Mouse (Mus musculus) thymus, adult 18-20 months (tissue): ENCODE measurements around the gene Pitpnm2.

ENCODE experiments used
- DNase-seq, 2 experiments: peaks; one replicate each; pipeline ENCODE4 v3.0.0; 2022; ENCODE audit warnings: mixed read lengths in 2 of 2

Pitpnm2 gene

DNA sequence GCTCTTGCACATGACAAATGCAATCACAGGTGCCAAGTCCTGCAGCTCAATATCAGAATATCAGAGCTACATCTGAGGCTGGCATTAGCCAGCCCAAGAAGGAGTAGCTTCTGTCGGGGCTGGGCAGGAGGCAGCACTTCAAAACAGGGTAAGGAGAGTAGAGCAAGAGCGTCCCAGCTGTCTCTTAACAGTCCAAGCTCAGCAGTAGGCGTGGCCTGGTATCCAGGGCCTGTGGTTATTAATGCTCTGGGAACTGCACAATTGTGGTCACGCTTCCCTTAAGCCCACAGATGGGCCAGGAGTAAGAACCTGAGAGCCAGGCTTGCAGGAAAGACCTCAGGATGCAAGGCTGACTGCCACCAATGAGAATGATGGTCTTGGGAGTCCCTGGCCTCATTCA, 74.4 kb downstream of the Pitpnm2 start:
- no peak for DNase-seq

DNA sequence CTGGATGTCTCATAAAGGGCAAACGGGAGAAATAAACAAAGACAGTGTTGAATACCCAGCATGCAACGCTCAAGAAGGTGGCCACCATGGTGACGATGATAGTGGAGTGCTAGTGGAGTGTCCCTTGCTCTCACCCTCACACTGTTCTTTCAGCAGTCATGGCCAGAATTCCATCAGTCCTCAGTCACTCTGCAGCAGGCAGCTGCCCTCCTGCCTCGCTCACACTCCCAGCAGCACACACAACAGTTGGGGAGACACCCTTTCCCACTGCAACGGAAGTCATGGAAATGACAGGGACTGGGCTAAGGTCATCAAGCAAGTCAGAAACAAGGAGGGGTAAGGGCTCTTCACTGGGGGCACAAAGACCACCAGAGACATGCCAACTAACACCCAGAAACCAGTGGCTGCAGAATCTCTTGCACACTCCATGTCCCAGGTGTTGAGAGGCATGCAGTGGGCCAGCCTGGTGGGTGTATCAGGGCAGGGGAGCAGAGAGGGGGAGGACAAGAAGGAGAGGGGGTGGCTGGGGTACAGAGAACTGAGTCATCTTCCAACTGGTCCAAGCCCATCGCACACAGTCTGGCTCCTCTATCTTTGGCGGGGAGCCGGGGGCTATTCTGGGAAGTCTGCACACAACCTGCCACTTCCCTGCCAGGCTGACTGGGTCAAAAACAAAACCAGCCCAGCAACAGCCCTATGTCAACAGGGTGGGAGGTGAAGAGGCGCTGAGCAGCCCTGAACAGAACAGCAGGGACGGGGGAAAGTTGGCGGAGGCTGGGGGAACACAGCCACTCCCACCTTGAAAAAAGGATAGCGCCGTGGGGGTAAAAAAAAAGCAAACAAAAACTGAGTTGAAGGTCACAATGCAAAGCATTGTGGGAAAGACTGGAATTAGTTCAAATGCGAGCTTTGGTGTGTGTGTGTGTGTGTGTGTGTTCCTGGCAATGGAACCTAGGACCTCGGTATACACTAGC, 76.3 kb downstream of the Pitpnm2 start:
- no peak for DNase-seq

DNA sequence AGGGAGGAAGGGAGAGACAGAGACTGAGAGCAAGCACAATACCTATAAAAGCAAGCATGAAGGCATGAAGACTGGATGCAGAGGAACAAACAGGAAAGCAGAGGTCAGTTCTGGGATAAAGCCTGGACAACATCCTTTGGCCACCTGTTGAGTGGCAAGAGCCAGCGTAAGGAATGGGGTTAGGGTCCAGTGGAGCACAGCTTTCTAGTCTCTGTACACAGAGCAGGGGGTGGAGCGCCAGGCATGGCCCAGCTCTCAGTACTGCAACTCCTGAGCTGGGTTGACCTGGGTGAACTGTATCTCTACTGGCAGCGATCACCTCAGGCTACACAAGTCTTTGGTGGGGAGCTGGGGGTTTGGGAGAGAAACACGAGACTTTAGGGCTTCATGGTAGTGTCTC, 77.3 kb downstream of the Pitpnm2 start:
- no peak for DNase-seq

DNA sequence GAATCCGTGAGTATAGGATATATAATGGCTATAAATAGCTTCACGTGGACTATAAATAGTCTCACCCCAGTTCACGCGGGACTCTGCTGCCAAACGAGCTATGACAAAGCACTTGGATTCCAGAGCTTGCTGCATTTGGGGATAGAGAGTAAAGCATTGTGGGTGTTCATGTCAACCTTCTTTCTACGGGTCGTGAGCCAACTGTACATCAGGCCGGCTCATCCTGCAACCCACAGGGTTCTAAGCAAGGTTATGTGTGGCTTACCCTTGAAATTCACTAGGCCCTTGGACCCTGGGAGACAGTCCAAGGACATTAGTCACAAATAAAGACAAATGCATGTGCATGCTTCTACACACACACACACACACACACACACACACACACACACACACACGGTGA, 77.8 kb downstream of the Pitpnm2 start:
- DNase-seq = no peak

DNA sequence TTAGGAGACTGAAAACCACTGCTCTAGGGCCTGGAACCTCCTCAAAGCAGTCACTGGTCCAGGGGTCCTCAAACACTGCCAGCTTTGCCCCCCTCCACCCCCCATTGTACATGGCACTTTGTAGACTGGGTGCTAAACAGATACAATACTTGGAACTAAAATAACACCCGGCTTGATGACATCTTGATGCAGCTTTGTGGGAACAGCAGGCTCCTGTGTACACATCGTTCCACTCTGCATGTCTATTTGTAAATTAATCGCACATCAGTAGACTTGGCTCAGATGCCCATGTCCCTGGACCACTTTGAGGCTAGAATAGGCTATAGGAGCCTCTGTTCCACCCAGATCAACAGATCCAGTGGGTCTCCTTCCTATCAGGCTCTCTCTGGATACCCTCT, 80.3 kb downstream of the Pitpnm2 start:
- no peak for DNase-seq

DNA sequence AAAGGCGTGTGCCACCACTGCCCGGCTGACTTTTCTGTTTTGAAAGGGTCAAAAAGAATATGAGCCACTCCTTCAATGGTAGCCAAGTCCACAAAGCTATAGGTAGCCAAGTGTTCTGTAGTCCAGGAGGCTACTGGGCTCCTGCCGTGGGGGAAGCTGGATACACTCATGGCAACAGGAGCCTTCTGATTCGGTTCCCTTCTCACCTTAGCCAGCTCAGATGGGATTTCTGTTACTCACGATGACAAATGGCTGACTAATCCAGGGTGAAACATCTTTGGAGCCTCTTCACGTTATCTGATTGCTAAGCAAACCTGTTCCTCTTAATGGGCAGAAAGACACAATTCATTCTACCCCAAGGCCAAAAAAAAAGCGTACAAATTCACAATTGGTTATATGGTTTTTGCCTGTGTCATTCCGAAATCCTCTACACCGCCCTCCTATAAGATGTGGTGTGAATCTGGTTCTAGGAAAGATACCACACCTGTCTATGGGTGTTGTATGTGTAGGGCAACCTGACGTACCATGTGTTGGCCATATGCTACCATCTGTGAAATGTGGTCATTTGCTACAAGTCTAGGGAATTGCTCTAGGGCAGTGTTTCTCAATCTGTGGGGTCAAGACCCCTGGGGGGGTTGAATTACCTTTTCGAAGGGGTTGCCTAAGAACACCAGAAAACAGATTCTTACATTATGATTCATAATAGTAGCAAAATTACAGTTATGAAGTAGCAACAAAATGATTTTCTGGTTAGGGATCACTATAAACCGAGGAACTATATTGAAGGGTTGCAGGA, 80.9 kb downstream of the Pitpnm2 start:
- no peak for DNase-seq

DNA sequence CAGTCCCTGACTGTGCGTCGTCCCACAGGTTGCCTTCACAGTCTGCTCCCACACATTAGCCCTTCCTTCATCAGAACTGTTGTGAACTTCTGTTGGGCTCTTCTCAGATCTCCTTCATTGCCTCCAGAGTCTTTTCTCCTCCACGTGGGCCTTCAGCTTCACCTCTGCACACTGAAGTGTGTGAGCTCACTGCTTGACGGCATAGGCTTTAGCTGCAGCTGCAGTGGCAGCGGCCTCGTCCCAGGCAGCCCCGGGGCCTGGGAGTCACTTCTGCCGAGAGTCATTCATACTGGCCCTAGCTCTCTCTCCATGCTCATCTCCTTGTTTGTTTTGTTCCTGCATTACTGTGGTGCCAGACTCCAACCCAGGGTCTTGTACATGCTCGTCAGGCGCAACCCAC, 81.9 kb downstream of the Pitpnm2 start:
- no peak for DNase-seq

DNA sequence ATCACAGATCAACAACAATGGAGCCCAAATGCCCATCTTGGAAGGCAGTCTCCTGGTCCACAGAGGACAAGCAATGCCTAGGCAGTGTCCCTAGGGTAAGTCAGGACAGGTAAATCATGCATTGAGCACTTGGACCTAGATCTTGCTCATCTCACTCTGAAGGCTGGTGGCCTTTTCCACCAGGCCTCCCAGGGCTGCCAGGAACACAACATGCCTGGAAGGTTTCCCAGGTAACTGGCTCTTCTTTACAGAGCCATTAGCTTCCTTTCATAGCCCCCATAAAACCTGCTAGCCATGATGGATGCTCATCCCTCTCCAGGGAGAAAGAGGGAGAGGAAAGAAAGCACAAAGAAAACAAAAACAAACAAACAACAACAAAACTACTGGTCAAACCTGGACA, 82.8 kb downstream of the Pitpnm2 start:
- DNase-seq = no peak

DNA sequence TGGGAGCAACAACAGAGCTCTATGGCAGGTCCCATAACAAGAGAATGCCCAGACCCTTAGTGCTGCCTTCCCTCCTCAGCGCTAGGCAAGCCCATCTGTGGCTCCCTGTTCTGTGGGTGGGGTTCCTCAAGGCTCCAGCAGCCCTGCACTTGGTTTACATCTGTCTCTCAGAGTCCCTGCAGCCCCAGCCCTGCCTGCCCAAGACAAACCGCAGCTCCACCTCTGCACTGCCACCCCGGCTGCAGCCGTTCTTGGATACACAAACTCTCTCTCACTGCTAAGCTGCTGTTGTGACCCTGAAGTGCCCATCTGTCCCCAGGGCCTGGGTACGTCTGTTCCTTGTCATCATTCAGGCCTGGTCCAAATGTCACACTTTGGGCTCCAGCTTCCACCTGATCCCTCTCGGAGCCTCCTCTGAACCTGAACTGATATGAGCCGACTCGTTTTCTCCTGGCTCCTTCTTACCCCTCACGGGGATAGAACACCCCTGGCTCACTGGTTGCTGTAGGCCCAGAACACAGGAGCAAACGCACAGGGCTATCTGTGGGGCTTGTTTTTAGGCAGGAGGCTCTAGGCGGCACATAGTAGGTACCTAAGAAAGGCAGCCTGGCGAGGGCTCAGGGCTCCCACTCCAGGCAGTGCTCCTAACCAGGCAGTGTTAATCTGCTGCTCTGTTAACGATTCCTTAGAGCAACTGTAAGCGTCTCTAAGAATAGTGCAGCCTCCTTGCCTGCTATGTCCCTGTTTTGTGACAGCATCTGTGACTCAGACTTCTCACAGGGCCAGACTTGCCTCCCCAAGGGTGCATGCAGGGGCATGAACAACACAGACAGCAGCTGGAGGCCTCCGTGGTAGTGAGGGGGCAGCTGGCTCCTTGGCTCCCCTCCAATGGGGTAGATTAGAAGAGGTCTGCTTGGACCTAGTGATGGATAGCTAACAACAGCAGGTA, 83.7 kb downstream of the Pitpnm2 start:
- DNase-seq = peak; percentile 66 to 75

DNA sequence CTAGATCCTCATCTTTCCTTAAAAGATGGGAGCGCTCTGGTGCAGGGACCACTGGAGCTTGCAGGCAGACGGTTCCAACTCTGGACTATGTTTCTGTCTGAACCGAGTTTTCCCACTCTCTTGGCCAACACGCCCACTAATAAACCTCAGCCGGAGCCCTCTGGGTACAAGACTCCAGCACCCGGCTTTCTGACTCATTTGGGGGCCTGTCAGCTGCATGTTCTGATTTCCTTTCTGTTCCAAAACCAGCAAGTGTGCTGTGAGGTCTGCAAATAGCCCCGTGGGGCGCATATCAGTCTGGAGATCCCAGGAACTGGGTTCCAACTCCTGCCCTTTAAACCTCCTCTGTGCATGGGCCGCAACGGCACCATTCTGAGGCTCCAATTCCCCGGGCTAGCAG, 86.1 kb downstream of the Pitpnm2 start:
- no peak for DNase-seq

DNA sequence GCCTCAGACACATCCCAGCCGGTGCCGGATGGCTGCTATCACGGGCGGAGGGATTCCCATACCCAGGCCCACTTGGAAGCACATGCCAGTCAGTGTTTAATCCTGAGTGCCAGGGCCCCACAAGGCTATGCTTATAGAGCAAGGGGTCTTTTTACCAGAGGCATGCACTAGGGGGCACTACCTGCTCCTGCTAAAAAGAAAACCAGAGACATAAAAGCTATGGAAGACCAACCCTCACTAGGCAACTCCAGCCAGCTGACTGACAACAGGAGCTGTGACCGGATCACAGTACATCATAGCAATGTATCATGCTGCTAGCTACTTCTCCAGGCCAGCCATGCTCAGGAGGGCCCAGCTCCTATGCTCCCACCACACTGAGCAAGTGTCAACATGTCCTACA, 87.0 kb downstream of the Pitpnm2 start:
- DNase-seq = peak; percentile 54 to 75

DNA sequence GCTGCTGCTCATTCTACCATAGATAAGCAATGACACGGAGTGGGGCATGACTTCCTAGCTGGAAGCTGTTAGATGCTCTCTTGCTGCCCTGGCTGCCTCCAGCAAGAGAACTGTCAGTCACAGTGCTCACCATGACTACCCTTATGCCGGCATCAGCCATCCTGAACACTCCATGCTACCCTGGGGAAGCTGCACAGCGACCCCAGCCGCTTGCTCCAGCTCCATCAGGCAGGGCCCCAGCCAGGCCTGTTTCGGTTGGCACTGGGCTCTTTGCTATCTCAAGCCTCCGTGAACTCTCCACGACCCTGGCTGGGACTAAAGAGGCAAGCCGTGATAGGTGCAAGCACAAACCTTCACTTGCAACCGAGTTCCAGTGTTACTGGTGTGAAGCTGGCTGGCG, 87.7 kb downstream of the Pitpnm2 start:
- no peak for DNase-seq

DNA sequence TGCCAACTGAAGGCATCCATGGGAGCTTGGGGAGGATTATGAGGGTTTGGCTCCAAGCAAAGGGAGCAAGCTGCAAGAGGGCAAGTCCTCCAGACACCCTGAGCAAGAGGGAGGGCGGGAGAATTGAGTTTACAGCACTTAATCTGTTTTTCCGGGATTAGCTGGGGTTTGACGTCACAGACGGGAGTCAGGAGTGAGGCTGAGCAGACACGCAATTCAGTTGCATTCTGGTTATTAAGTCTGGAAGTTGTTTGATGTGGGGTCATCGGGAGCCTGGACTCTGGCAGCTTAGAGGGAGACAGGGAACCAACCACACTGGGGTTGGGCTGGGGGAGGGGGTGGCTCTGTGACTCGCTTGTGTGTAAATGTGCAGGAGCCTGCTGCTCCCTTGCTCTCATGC, 90.1 kb downstream of the Pitpnm2 start:
- no peak for DNase-seq

DNA sequence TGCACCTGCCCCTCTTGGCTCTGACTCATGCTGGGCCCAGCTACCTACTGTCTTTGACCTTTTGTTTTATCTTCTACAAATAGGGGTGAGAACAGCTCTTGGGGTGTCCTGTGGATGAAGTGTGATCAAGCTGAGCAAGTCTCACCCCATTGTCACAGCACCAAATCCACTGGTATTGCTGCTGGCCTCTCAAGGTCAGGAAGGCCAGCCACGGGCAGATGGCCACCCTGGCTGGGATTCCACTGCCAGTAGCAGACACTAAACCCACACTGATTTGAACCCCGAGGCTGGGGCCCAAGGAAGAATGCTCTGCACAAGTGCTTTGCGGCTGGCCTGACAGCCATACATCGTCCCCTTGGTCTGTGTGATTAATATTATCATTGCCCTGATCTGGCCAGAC, 91.3 kb downstream of the Pitpnm2 start:
- DNase-seq = no peak

DNA sequence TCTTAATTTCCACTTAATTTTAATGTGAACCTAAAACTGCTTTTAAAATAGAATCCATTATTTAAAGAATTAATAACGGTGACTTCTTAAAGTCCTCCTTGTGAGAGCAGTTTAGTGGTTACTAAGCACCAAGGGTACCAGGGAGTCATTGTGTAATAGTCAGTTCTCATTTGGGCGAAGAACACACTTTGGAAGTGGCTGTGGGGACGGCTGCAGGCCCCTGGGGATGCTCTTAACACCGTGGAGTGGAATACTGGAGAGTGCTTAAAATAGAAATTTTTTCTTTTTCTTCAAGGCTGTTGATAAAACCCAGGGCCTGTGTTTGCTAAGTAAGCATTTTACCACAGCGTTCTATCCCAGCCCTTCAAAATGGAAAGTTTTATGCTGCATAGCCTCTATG, 93.6 kb downstream of the Pitpnm2 start:
- DNase-seq = no peak

DNA sequence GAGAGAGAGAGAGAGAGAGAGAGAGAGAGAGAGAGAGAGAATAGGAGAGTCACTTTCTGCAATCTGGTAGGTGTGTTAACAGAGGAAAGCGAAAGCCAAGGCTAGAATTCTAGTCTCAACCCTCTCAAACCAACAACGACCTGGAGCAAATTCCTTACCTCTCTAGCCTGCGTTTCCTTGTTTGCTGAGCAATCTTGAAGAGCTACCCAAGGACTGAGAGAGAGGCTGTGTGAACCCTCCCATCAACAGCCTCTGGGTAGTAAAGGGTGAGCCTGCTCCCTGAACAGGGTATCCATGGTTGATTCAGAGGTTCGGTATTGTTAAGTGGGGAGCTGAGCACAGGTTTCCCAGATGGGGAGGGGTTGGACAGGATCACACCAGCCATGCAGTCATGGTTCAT, 96.8 kb downstream of the Pitpnm2 start:
- no peak for DNase-seq

DNA sequence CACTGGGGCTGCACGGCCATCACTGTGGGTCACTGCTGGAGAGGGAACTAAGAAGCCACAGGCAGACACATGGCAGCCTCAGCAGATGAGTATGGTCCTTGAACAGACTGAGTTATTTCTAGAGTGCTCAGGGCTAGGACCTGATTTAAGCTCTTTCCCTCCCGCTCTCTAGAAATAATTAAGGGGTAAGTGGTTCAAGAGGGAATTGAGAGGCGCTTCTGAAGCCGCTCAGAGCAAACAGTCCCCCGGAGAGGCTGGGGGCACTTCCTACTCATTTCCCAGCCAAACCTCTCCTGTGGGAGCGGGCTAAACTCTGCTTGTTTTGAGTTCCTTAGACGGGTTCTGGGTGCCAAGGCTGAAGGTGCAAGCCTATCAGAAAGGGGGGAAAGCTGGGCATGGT, 98.7 kb downstream of the Pitpnm2 start:
- no peak for DNase-seq

DNA sequence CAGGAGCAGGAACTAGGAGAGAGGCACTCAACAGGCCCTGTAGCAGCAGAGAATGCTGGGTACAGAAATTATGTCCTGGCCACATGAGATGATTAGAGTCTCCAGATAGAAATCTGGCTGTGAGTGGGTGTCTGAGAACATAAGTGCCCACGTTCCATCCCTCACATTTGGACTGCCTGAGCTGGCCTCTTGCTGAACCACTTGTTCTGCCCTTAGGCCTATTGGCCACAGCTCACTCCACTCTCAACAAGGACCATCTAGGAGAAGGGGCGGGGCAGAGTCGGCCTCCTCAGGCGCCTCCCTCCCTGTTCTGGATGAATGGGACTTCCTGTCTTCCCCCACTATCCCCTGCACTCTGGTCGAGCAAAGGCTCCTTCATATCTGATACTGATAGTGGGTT, 100.5 kb downstream of the Pitpnm2 start:
- DNase-seq = no peak

DNA sequence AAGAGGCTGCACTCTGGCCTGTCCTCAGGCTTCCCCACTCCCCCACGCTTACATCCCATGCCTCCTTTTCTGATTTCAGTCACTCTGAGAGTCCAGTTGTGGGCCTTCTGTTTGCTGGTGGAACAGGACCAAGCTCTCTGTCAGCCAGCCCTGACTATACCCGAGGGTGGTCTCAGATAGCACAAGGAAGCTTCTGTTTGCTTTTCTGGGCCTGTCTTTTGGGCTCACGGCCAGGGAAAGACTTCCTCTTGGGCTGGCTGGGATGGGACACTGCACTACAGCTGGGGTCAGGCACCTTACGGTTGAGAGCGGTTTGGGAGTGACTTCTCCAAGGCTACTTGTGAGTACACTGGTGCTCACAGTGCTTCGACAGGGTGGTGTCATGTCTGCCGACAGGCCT, 111.5 kb downstream of the Pitpnm2 start:
- no peak for DNase-seq

DNA sequence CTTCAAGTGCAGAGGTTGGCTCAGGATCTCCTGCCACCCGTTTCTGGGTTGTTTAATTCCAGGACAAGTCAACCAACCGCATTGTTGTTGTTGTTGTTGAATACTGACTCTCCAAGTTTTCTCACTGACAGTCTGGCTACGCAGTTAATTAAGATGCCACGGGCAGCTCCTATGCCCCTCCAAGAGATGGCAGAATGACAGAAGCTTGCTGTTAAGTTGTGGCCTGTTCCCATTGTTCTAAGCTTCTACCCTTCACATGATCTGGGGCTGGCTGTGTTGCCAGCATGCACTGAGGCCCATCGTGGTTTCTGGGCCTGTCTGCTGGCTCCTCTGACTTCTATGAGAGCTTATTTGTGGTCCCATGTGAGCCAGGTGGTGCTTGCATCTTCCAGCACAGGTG, 115.3 kb downstream of the Pitpnm2 start:
- no peak for DNase-seq

DNA sequence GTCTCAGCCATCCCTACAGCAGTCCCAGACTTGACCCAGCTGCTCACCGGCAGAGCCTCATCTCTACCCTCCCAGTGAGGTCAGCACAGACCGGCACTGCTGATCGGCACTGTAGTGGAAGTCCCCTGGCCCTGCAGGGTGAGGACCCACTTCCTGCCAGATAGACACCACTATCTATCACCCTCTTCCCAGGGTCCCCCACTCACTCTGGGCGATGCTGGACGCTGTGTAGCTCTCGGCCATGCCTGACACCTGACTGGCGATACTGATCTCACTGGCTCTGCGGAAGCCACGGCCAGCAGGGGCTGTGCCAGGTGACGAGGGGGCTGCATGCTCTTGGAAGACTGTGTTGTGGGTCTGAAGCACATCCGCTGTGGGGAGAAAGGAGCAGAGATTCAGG, 124.5 kb downstream of the Pitpnm2 start:
- no peak for DNase-seq

DNA sequence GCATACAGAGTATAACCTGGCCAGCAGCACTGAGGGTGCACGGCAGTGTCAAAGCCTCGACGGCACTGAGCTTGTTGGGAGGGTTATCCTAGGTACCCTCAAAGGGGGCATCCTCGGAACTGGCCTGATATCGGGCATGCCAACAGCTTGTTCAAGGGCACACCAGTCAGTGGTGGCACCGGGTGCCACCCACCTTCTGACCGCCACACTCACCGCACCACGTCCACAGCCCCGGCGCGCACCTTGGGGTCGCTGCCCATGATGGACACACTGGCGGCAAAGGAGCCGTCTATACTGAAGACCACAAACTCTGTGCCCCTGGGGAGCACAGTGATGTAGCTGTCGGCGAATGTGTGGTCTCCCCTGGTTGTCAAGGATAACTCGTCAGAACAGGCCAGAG, 127.2 kb downstream of the Pitpnm2 start:
- DNase-seq = no peak

DNA sequence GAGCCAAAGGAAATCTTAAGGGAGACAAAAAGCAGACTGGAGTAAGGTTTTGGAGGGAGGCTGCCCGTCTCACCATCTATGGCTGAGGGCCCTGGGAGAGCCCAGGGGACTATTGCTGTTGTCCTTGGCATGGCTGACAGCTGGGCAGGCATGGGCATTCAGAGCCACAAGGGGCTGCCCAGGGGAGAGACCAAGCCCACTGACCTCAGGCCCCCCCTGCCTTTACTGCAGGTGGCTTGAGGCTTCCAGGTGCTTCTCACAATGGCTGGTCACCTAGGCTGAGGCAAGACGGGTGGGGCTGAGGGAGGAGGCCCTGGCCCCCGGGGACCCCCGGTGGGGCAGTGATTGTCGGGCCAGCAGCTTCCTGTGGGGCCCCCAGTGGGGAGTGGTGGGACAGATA, 130.4 kb downstream of the Pitpnm2 start:
- DNase-seq = no peak
